Mouse (Mus musculus) ovary, adult 2 months (tissue): Measurements from ENCODE around the gene Sh3kbp1. TPM values are rescaled to one million over a fixed set of nuclear protein-coding genes. Genes with fewer than 3 reads are reported as not detected.

Experiments used
- polyA plus RNA-seq: library from polyadenylated mRNA; depleted of rRNA; stranded (reverse); fragments of >200 nt; gene quantifications from 2 replicates; pipeline ENCODE4 v1.2.3, GENCODE M21; 2012; rRNA removed

The Sh3kbp1 gene
- polyA plus RNA-seq = 14.0 and 17.4 TPM in 2 replicates

DNA sequence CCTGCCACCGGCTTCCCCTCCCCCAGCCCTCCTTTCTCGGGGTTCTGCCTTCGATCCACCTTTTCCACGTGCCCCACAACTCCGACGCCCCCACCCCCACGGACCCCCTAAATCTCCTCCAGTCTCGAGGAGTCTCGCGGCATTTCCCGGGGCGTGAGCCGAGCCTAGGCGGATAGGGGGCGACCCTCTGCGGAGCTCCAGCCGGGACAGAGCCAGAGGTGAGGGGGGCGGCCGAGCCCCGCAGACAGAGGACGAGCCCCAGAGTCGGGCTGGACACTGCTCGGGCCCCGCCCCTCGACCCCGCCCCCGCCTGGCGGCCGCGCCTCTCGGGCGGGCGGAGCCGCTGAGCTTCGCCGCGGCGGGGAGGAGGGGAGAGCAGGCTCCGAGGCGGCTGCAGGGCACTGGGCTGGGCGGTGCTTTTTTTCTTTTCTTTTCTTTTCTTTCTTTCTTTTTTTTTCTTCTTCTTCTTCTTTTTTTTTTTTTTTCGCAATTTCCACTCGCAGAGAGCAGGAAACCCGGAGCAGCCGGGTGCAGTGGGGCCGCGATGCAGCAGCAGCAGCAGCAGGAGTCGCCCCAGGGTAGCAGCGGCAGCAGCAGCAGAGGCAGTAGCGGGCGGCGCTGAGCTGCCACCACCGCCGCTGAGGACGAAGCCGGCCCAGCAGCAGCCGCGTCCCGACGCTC is at the start of gene Sh3kbp1:
Gene Sh3kbp1, plus strand, starts transcription at position 366 of the 681 bp plus-strand sequence.

DNA sequence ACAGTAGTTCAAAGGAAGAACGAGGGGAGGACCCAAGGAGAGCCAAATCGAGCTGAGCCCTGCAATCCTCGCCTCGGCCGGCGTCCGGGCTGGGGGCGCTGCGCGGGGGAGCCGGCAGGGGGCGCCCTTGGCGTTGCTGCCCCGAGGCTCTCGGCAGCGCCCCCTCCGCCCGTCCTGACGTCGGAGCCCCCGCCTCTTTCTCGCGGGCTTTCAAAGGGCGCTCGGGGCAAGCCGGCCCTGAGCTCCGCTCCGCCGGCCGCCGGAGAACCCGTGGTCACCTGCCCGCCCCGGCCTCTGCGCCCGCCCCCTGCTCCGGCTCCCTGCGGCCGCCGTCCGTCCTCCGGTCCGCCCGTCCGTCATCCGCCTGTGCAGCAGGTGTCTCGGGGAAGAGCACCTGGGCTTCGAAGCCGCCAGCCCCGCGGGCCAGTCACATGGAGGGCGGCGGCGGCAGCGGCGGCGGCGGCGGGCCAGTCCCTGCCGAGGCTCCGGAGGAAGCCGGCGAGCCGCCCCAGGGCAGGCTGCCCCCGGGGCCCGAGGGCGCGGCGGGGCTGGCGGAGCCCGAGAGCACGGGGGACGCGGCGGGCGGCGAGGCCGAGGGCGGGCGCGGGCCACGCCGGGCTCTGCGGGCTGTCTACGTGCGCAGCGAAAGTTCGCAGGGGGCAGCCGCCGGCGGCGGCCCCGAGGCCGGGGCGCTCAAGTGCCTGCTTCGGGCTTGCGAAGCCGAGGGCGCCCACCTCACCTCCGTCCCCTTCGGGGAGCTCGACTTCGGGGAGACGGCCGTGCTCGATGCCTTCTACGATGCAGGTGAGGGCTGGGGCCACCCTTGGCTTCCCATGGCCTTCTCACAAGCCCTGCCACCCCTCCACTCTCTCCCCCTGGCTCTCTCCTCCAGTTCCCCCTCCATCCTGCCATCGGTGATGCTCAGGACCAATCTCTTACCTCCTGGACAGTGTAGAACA is 361.2 kb downstream of the Sh3kbp1 start, which contains the start of gene Map3k15:
Gene Map3k15, plus strand, starts transcription at position 432 of the 959 bp plus-strand sequence.

Other genes with a start within 250 kb of the Sh3kbp1 start
- 0.11 and 0.15 TPM in 2 replicates for gene Map7d2, start 212.7 kb upstream of the Sh3kbp1 start, polyA plus RNA-seq
- 1.5 and 1.8 TPM in 2 replicates for gene Bclaf3, start 100.6 kb upstream of the Sh3kbp1 start, polyA plus RNA-seq